Mouse (Mus musculus) embryonic facial prominence, embryonic 15.5 days (tissue): ENCODE results near the gene Camkv. TPM values are rescaled to one million over a fixed set of nuclear protein-coding genes. Genes with fewer than 3 reads are reported as not detected.
A peak's percentile ranks its signal among the peaks of the same experiment; 100 is the strongest.

Experiments
- ATAC-seq: fragments of 200-750 bp; cut with Nextera tagmentation; 2 replicates; pipeline ENCODE4 v1.8.0; 2017; ENCODE audit warnings: low read depth, moderate TSS enrichment; ENCODE audit not compliant: insufficient number of reproducible peaks, low FRiP score, low TSS enrichment
- H3K27ac ChIP-seq: fragments of 300-500 bp; sonication (generic); replicated peaks from 2 replicates; pipeline ENCODE4 v1.5.1; 2015; ENCODE audit warnings: mild to moderate bottlenecking, inconsistent platforms
- H3K27me3 ChIP-seq: fragments of 300-500 bp; sonication (generic); 2 replicates; pipeline ENCODE4 v1.6.1; 2015; ENCODE audit warnings: inconsistent platforms
- H3K36me3 ChIP-seq: fragments of 300-500 bp; sonication (generic); 2 replicates; pipeline ENCODE4 v1.6.1; 2015; ENCODE audit warnings: mild to moderate bottlenecking, inconsistent platforms
- H3K4me1 ChIP-seq: fragments of 300-500 bp; sonication (generic); 2 replicates; pipeline ENCODE4 v1.6.1; 2015; ENCODE audit warnings: inconsistent platforms
- H3K4me2 ChIP-seq: fragments of 300-500 bp; sonication (generic); replicated peaks from 2 replicates; pipeline ENCODE4 v1.6.1; 2015; ENCODE audit warnings: mild to moderate bottlenecking, inconsistent platforms
- H3K4me3 ChIP-seq: fragments of 300-500 bp; sonication (generic); replicated peaks from 2 replicates; pipeline ENCODE4 v1.5.1; 2015; ENCODE audit warnings: mild to moderate bottlenecking, inconsistent platforms
- H3K9ac ChIP-seq: fragments of 300-500 bp; sonication (generic); 2 replicates; pipeline ENCODE4 v1.6.1; 2015; ENCODE audit warnings: inconsistent platforms
- H3K9me3 ChIP-seq: fragments of 300-500 bp; sonication (generic); replicated peaks from 2 replicates; pipeline ENCODE4 v1.6.1; 2016; ENCODE audit warnings: inconsistent platforms
- WGBS: fragments of 180-500 bp; shearing (Covaris S2); methylation state at CpG from one replicate; pipeline ENCODE4 v1.1.7; 2015; 5-methylcytosine and 5-hydroxymethylcytosine counted together
- polyA plus RNA-seq: library from polyadenylated mRNA; unstranded; fragments of >200 nt; fragmentation: Nextera tagmentation; extraction: Ambion mirVana; gene quantifications from 2 replicates; pipeline ENCODE4 v1.2.1, GENCODE M21; 2015

Camkv gene
- polyA plus RNA-seq, 1 experiment from 2014 or later = 5.9 TPM

- no peaks in the 10 kb centered on the region for H3K9me3 ChIP-seq
- no peak overlapping the region for H3K27ac ChIP-seq
- H3K36me3 ChIP-seq = no peaks in the 10 kb centered on the region
- H3K4me2 ChIP-seq = no peak overlapping the region
- H3K4me1 ChIP-seq = peaks cover 20% of the 10 kb centered on the region
- ATAC-seq = no peak
- H3K9ac ChIP-seq = no peak overlapping the region
- WGBS = 77% methylated on average over 13 of the region's 13 CpGs
- no peaks in the 10 kb centered on the region for H3K27me3 ChIP-seq
- no peak overlapping the region for H3K4me3 ChIP-seq
These were observed 13.9 kb downstream of the Camkv start for GRCm38 (mm10) chr9:107949184-107949921.

GRCm38 (mm10) chr9:107949922-107950235, 14.4 kb downstream of the Camkv start, which contains the start of gene Traip:
Gene Traip, plus strand, starts transcription at chr9:107950136.
- H3K4me2 ChIP-seq = peak within 1 kb of the TSS; percentile 81
- H3K4me3 ChIP-seq = peak within 1 kb of the TSS; percentile 69
- 82% methylated on average over 10 of the region's 10 CpGs for WGBS
- H3K4me1 ChIP-seq = peaks cover 20% of the 10 kb centered on the region
- H3K27ac ChIP-seq = peak within 1 kb of the TSS; percentile 82
- H3K36me3 ChIP-seq = no peaks in the 10 kb centered on the region
- H3K9me3 ChIP-seq = no peaks in the 10 kb centered on the region
- H3K9ac ChIP-seq = peak within 1 kb of the TSS; percentile 43
- H3K27me3 ChIP-seq = no peaks in the 10 kb centered on the region
- no peak for ATAC-seq

DNA sequence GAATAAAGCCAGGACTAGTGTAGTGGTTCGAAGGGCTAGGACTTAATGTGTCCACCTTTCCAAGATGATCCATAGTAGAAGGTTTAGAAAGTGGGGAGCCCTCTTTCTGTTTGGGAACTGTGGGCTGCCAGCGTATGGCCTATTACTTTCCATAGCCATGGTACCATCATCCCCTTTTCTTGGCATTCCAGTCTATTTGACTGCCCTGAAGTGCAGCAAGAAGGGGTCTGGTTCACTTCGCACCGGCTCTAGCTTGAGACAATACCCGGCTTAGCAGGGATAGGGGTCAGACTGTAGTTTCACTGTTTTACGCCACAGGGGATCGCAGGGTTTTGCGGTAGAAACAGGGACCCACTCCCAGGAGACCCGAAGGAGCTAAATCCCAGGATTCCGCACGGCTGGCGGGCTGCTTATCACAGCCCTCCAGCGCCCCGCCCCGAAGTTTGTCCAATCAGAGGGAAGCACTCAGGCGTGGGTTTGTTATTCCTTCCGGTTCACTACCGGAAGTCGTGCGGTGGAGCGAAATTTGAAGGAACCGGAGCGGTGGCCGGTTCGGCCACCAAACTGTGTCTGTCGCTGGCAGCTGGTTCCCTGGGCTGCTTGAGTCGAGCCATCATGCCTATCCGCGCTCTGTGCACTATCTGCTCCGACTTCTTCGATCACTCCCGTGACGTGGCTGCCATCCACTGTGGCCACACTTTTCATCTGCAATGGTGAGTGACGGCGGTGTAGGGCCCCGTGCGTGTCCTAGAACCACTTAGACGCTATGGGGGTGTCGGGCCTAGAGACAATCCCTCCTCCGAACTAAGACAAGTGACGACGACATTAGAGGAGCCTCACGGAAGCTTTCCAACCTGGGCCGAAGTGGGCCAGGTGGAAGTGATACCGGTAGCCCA, 15.2 kb downstream of the Camkv start:
- 12% methylated on average over 45 of the region's 45 CpGs for whole genome bisulfite sequencing
- Histone ChIP-seq H3K27ac (peak overlapping the region; percentile 82), H3K9me3 (no peaks in the 10 kb centered on the region)

DNA sequence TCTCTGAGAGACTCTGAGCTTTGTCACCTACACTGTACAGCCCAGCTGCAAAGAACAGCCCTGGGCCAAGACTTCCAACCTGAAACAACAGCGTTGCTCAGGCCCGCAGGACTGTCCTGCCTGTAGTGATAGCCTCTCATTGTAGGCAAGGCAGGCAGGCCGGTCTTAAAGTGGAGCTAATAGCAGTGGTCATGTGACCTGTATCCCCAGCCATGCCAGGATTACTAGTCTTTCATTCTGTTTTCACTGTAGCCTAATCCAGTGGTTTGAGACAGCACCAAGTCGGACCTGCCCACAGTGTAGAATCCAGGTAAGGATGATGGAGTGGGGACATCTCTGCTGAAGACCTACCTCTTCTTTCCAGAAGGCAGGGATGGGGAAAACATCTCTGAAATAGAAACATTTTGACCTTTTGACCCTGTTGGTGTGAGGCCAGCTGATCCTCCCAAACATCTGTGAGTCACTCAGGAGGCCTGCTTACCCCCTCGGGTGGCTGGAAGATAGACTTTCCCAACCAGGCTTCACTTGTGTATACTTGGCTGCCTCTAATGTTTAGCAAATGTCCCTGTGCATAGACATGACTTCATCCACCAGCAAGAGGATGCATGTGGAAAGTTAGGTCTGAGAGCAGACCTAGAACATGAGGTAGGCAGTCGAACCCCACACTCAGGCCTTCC, 20.3 kb downstream of the Camkv start:
- no peak for ATAC-seq
- Histone ChIP-seq H3K9ac (no peak overlapping the region; the same call in 1 of the 2 replicates), H3K4me1 (peaks cover 11% of the 10 kb centered on the region), H3K36me3 (peaks cover 34% of the 10 kb centered on the region), H3K4me3 (no peak overlapping the region), H3K27ac (no peak overlapping the region), H3K27me3 (no peaks in the 10 kb centered on the region), H3K4me2 (no peak overlapping the region), H3K9me3 (no peaks in the 10 kb centered on the region)
- WGBS = 72% methylated on average over 6 of the region's 6 CpGs

More for the DNA sequence above, 15.2 kb downstream of the Camkv start:
- Histone ChIP-seq H3K4me1 (peaks cover 20% of the 10 kb centered on the region), H3K27me3 (no peaks in the 10 kb centered on the region), H3K4me3 (peak overlapping the region; percentile 69), H3K36me3 (no peaks in the 10 kb centered on the region), H3K4me2 (peak overlapping the region; percentile 81), H3K9ac (peak overlapping the region; percentile 43)
- peak; percentile 90 for ATAC-seq

DNA sequence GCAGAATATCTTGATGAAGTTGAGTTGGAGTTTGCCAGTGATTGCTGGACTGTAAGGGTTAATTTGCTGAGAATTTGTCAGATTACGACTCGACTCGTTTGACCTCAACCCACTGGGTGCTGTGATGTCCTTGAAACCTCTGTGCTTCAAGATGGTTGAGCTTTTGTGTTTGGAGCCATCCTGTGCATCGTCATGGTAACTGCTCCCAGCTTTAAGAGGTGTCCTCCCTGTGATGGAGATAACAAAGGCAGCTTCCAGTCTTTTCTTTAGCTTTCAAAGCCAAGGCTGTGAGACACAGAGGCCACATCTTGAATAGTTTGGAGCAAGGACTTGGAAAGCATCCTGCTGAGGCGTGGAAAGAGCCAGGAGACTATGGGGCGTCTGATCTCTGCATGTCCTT, 21.7 kb downstream of the Camkv start:
- no peaks in the 10 kb centered on the region for H3K27me3 ChIP-seq
- peaks cover 46% of the 10 kb centered on the region for H3K36me3 ChIP-seq
- no peaks in the 10 kb centered on the region for H3K9me3 ChIP-seq
- H3K9ac ChIP-seq = no peak overlapping the region
- H3K4me1 ChIP-seq = peaks cover under 1% of the 10 kb centered on the region; the same call in 1 of the 2 replicates
- no peak overlapping the region for H3K4me2 ChIP-seq
- WGBS = 62% methylated on average over 6 of the region's 6 CpGs
- H3K4me3 ChIP-seq = no peak overlapping the region
- no peak overlapping the region for H3K27ac ChIP-seq
- no peak for ATAC-seq

- H3K4me1 ChIP-seq = no peaks in the 10 kb centered on the region
- no peak overlapping the region for H3K4me2 ChIP-seq
- no peak overlapping the region for H3K9ac ChIP-seq
- H3K9me3 ChIP-seq = no peaks in the 10 kb centered on the region
- ATAC-seq = no peak
- H3K27me3 ChIP-seq = no peaks in the 10 kb centered on the region
- no peak overlapping the region for H3K4me3 ChIP-seq
- H3K27ac ChIP-seq = no peak overlapping the region
- 61% methylated on average over 6 of the region's 6 CpGs for WGBS
- peaks cover 64% of the 10 kb centered on the region for H3K36me3 ChIP-seq
These were observed 24.4 kb downstream of the Camkv start for GRCm38 (mm10) chr9:107959896-107960295.

DNA sequence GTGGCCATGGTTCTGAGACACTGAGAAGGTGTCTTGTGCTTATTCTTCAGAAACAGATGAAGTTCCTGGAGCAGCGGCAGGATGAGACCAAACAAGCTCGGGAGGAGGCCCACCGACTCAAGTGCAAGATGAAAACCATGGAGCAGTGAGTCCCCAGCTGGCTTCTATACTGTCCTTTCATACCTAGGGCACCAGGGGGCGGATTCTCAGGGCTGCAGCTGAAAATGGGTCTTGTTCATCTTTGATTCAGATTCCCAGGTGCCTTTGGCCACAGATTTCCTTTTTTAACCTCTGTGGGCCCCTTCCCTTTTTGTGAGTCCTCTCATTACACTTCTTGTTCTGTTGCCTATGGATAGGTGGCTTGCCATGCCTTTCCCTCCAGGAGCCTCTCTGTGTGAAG, 25.5 kb downstream of the Camkv start:
- no peaks in the 10 kb centered on the region for H3K9me3 ChIP-seq
- peaks cover 66% of the 10 kb centered on the region for H3K36me3 ChIP-seq
- H3K4me3 ChIP-seq = no peak overlapping the region
- no peaks in the 10 kb centered on the region for H3K4me1 ChIP-seq
- no peak overlapping the region for H3K4me2 ChIP-seq
- no peaks in the 10 kb centered on the region for H3K27me3 ChIP-seq
- no peak overlapping the region for H3K27ac ChIP-seq
- 76% methylated on average over 4 of the region's 4 CpGs for WGBS
- ATAC-seq = no peak
- H3K9ac ChIP-seq = no peak overlapping the region

DNA sequence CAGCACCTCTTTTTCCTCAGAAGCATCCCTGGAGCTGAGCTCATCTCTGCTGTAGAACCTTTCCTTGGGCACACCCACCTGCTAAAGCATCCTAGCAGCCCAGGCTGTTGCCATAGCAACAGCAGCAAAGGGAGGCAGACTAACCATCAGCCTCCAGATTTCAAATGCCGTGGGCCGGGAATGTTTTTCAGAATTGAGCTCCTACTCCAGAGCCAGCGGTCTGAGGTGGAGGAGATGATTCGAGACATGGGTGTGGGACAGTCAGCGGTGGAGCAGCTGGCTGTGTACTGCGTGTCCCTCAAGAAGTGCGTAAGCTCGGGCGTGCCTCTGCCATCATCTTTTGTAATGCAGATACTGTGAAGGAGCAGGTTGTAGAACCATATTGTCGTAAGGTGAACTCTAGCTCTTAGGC, 25.9 kb downstream of the Camkv start:
- Histone ChIP-seq H3K9me3 (no peaks in the 10 kb centered on the region), H3K4me2 (no peak overlapping the region), H3K4me3 (no peak overlapping the region), H3K27me3 (no peaks in the 10 kb centered on the region), H3K27ac (no peak overlapping the region), H3K9ac (no peak overlapping the region), H3K4me1 (no peaks in the 10 kb centered on the region), H3K36me3 (peaks cover 64% of the 10 kb centered on the region)
- WGBS = 80% methylated on average over 10 of the region's 10 CpGs
- no peak for ATAC-seq

GRCm38 (mm10) chr9:107961881-107962280, 26.4 kb downstream of the Camkv start:
- WGBS = 49% methylated on average over 5 of the region's 5 CpGs
- Histone ChIP-seq H3K36me3 (peaks cover 61% of the 10 kb centered on the region), H3K27ac (no peak overlapping the region), H3K4me1 (no peaks in the 10 kb centered on the region), H3K4me3 (no peak overlapping the region), H3K9me3 (no peaks in the 10 kb centered on the region), H3K27me3 (no peaks in the 10 kb centered on the region), H3K4me2 (no peak overlapping the region), H3K9ac (no peak overlapping the region)
- ATAC-seq = no peak

DNA sequence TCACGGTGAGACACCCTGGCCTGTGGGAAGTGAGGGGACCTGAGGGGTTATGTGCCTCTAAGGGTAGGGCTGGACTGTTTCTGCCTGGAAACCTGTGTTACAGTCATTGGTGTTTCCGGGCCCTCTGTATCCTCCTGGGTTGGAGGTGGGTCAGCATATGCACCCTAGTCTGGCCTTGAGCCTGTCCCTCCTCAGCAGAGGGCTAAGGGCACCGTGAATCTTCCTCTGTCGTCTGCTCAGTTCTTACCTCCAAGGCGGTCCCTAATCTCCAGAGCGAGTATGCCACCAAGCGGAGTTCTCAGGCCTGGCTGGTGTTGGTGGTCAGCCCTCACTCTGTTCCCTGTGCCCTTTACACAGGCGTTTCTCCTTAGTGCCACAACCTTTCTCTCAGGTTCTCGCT, 27.4 kb downstream of the Camkv start:
- H3K27me3 ChIP-seq = no peaks in the 10 kb centered on the region
- no peak overlapping the region for H3K27ac ChIP-seq
- no peak overlapping the region for H3K9ac ChIP-seq
- no peaks in the 10 kb centered on the region for H3K9me3 ChIP-seq
- no peak for ATAC-seq
- peaks cover 50% of the 10 kb centered on the region for H3K36me3 ChIP-seq
- no peak overlapping the region for H3K4me3 ChIP-seq
- no peak overlapping the region for H3K4me2 ChIP-seq
- WGBS = 92% methylated on average over 9 of the region's 9 CpGs
- H3K4me1 ChIP-seq = no peaks in the 10 kb centered on the region

- WGBS = 15% methylated on average over 5 of the region's 5 CpGs
- Histone ChIP-seq H3K4me1 (no peaks in the 10 kb centered on the region), H3K4me3 (no peak overlapping the region), H3K27me3 (no peaks in the 10 kb centered on the region), H3K27ac (no peak overlapping the region), H3K9me3 (no peaks in the 10 kb centered on the region), H3K36me3 (peaks cover 46% of the 10 kb centered on the region), H3K4me2 (no peak overlapping the region), H3K9ac (no peak overlapping the region)
- ATAC-seq = no peak; the same call in 1 of the 2 replicates
These were observed 28.2 kb downstream of the Camkv start for GRCm38 (mm10) chr9:107963700-107964099.
